Mouse (Mus musculus): ENCODE results near the gene Adam1a. TPM values are rescaled to one million over a fixed set of nuclear protein-coding genes. Genes with fewer than 3 reads are reported as not detected.
"Not testable (repeated sequence)": the region's sequence is repeated elsewhere in the genome, so short reads cannot be mapped to it uniquely, and the experiment has no call there.

Gene Adam1a
- polyA plus RNA-seq, 1 experiment from 2014 or later: 1.0 TPM

DNA sequence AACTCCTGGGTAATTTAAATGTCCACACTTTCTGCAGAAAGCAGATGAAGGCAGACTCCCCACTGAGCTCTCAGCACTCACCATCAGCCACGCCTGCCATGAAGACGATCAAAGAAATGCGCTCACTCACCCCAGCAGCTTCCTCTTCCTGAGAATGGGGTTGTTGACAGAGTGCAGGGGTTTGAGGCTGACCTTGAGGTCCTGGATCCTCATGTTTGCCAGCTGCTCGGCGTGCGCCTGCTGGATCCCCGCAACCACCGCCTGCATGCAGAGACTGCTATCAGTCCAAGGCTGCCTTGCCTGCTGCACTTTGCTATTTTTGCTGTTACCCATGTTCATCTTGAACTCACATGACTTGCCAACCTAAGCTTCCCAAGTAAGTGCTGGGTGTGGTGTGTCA lies 18.3 kb downstream of the Adam1a start:
- Histone ChIP-seq H3K27me3 (ENCODE audit: control insufficient read depth, insufficient read depth, low read length) (no peaks in the 10 kb centered on the region), H3K9me3 (replicated peaks; ENCODE audit: control insufficient read depth, low read length) (no peaks in the 10 kb centered on the region), H3K4me2 (no peak overlapping the region), H3K4me1 (ENCODE audit: control insufficient read depth, insufficient read depth, low read length) (no peaks in the 10 kb centered on the region), H3K36me3 (ENCODE audit: control insufficient read depth, insufficient read depth, low read length) (peaks cover 50% of the 10 kb centered on the region), H3K27ac (ENCODE audit: low read depth, low read length) (no peak overlapping the region), H3K9ac (ENCODE audit: low read depth, low read length) (no peak overlapping the region), H3K4me3 (ENCODE audit: low read depth, low read length) (no peak overlapping the region)
- 74% methylated on average over 8 of the region's 8 CpGs for WGBS (ENCODE audit: insufficient replicate concordance)
- no peak for ATAC-seq (replicated peaks; ENCODE audit: insufficient number of reproducible peaks, low FRiP score, low TSS enrichment)

DNA sequence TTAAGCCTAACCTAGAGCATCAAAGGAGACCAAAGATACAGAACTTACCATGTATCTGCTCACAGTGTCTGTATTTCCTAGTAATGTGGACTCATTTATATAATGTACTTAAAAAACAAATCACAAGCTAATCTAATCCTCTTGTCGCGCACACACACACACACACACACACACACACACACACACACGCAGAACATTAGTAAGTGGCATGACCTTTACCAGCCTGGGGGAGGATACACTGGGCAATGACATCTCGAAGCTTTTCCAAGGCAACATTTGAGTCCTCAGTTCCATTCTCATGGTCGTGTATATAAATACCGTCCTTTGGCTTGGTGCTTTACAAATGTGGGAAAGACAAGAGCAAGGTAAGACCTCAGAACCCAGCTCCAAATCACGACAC lies 18.8 kb downstream of the Adam1a start:
- no peaks in the 10 kb centered on the region for H3K4me1 ChIP-seq (ENCODE audit: control insufficient read depth, insufficient read depth, low read length)
- no peaks in the 10 kb centered on the region for H3K9me3 ChIP-seq (replicated peaks; ENCODE audit: control insufficient read depth, low read length)
- no peak overlapping the region for H3K4me2 ChIP-seq
- no peak overlapping the region for H3K9ac ChIP-seq (ENCODE audit: low read depth, low read length)
- no peak for ATAC-seq (replicated peaks; ENCODE audit: insufficient number of reproducible peaks, low FRiP score, low TSS enrichment)
- no peaks in the 10 kb centered on the region for H3K27me3 ChIP-seq (ENCODE audit: control insufficient read depth, insufficient read depth, low read length)
- 87% methylated on average over 7 of the region's 7 CpGs for WGBS (ENCODE audit: insufficient replicate concordance)
- no peak overlapping the region for H3K27ac ChIP-seq (ENCODE audit: low read depth, low read length)
- peaks cover 51% of the 10 kb centered on the region for H3K36me3 ChIP-seq (ENCODE audit: control insufficient read depth, insufficient read depth, low read length)
- no peak overlapping the region for H3K4me3 ChIP-seq (ENCODE audit: low read depth, low read length)

DNA sequence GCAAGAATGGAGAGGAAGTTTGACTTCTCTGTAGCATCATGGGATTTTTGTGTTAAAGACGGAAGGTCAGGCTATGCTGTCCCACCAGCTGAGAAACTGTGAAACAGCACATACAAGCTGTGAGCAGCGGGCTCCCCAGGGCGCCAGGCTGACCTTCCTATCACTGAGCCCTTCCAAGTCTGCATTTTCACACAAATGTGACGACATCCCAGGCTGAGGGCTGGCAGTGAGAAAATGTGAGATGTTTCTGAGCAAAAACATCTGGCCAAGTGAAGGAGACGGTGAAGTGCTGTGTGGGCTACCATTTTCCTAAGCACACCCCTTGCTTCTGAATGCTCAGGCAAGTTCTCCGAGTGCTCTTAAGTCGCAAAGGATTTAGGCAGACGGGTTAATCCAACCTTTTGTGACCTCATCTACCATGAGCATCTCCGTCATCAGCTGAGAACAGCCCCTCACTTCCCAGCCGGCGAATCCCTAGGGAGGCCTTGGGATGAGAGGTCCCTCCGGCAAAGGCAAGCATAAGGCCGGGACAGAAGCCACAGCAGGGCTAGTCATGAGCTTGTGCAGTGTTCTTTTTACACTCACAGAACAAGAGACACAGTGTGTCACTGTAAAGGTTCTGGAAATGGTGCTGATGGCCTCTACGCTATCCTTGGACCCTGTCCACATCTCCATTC lies 19.4 kb downstream of the Adam1a start:
- no peak overlapping the region for H3K4me3 ChIP-seq (ENCODE audit: low read depth, low read length)
- ATAC-seq (replicated peaks; ENCODE audit: insufficient number of reproducible peaks, low FRiP score, low TSS enrichment): no peak
- H3K36me3 ChIP-seq (ENCODE audit: control insufficient read depth, insufficient read depth, low read length): peaks cover 50% of the 10 kb centered on the region
- H3K9me3 ChIP-seq (replicated peaks; ENCODE audit: control insufficient read depth, low read length): no peaks in the 10 kb centered on the region
- no peak overlapping the region for H3K9ac ChIP-seq (ENCODE audit: low read depth, low read length)
- WGBS (ENCODE audit: insufficient replicate concordance): 73% methylated on average over 14 of the region's 14 CpGs
- H3K4me2 ChIP-seq: no peak overlapping the region
- no peak overlapping the region for H3K27ac ChIP-seq (ENCODE audit: low read depth, low read length)
- H3K4me1 ChIP-seq (ENCODE audit: control insufficient read depth, insufficient read depth, low read length): no peaks in the 10 kb centered on the region
- H3K27me3 ChIP-seq (ENCODE audit: control insufficient read depth, insufficient read depth, low read length): no peaks in the 10 kb centered on the region

- not testable (repeated sequence) for H3K27me3 ChIP-seq (ENCODE audit: control insufficient read depth, insufficient read depth, low read length); H3K4me2 ChIP-seq; H3K4me1 ChIP-seq (ENCODE audit: control insufficient read depth, insufficient read depth, low read length); ATAC-seq (replicated peaks; ENCODE audit: insufficient number of reproducible peaks, low FRiP score, low TSS enrichment); H3K27ac ChIP-seq (ENCODE audit: low read depth, low read length); H3K9ac ChIP-seq (ENCODE audit: low read depth, low read length); H3K4me3 ChIP-seq (ENCODE audit: low read depth, low read length); H3K9me3 ChIP-seq (replicated peaks; ENCODE audit: control insufficient read depth, low read length)
- peaks cover 18% of the 10 kb centered on the region for H3K36me3 ChIP-seq (ENCODE audit: control insufficient read depth, insufficient read depth, low read length)
- 84% methylated on average over 11 of the region's 17 CpGs for WGBS (ENCODE audit: insufficient replicate concordance)
Observed at GRCm38 (mm10) chr5:121519758-121520157, 25.5 kb downstream of the Adam1a start.

GRCm38 (mm10) chr5:121518983-121519382 lies 26.3 kb downstream of the Adam1a start:
- Histone ChIP-seq H3K9ac (ENCODE audit: low read depth, low read length) (no peak overlapping the region), H3K27me3 (ENCODE audit: control insufficient read depth, insufficient read depth, low read length) (no peaks in the 10 kb centered on the region), H3K9me3 (replicated peaks; ENCODE audit: control insufficient read depth, low read length) (no peaks in the 10 kb centered on the region), H3K27ac (ENCODE audit: low read depth, low read length) (no peak overlapping the region), H3K4me2 (no peak overlapping the region), H3K4me3 (ENCODE audit: low read depth, low read length) (no peak overlapping the region), H3K4me1 (ENCODE audit: control insufficient read depth, insufficient read depth, low read length) (no peaks in the 10 kb centered on the region), H3K36me3 (ENCODE audit: control insufficient read depth, insufficient read depth, low read length) (peaks cover 11% of the 10 kb centered on the region)
- 88% methylated on average over 9 of the region's 9 CpGs for WGBS (ENCODE audit: insufficient replicate concordance)
- no peak for ATAC-seq (replicated peaks; ENCODE audit: insufficient number of reproducible peaks, low FRiP score, low TSS enrichment)

DNA sequence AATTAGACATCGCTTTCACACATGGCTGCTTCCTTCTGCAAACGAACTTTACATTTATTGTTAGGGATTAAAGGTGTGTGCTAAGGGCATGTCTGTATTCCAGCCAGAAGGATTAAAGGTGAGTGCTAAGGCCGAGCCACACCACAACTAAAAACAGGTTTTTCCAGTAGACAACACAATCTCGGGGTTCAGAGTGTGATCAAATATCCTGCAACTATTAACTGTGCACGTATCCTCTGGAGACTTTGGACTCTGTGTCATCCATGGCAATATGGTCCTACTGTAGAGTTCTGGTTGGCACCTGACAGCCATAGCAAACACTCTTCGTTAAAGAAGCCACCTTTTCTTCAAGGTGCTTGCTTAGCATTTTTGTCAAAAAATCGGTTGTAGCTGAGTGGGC lies 35.3 kb downstream of the Adam1a start:
- Histone ChIP-seq H3K27me3 (ENCODE audit: control insufficient read depth, insufficient read depth, low read length) (no peaks in the 10 kb centered on the region), H3K9ac (ENCODE audit: low read depth, low read length) (no peak overlapping the region), H3K27ac (ENCODE audit: low read depth, low read length) (no peak overlapping the region), H3K4me3 (ENCODE audit: low read depth, low read length) (no peak overlapping the region), H3K9me3 (replicated peaks; ENCODE audit: control insufficient read depth, low read length) (no peaks in the 10 kb centered on the region), H3K4me1 (ENCODE audit: control insufficient read depth, insufficient read depth, low read length) (no peaks in the 10 kb centered on the region), H3K4me2 (no peak overlapping the region), H3K36me3 (ENCODE audit: control insufficient read depth, insufficient read depth, low read length) (no peaks in the 10 kb centered on the region)
- ATAC-seq (replicated peaks; ENCODE audit: insufficient number of reproducible peaks, low FRiP score, low TSS enrichment): no peak
- 76% methylated on average over 7 of the region's 7 CpGs for WGBS (ENCODE audit: insufficient replicate concordance)

- H3K4me3 ChIP-seq (ENCODE audit: low read depth, low read length): no peak overlapping the region
- H3K27me3 ChIP-seq (ENCODE audit: control insufficient read depth, insufficient read depth, low read length): no peaks in the 10 kb centered on the region
- no peaks in the 10 kb centered on the region for H3K36me3 ChIP-seq (ENCODE audit: control insufficient read depth, insufficient read depth, low read length)
- ATAC-seq (replicated peaks; ENCODE audit: insufficient number of reproducible peaks, low FRiP score, low TSS enrichment): no peak
- no peak overlapping the region for H3K4me2 ChIP-seq
- H3K9ac ChIP-seq (ENCODE audit: low read depth, low read length): no peak overlapping the region
- 87% methylated on average over 1 of the region's 1 CpGs for WGBS (ENCODE audit: insufficient replicate concordance)
- no peaks in the 10 kb centered on the region for H3K4me1 ChIP-seq (ENCODE audit: control insufficient read depth, insufficient read depth, low read length)
- no peaks in the 10 kb centered on the region for H3K9me3 ChIP-seq (replicated peaks; ENCODE audit: control insufficient read depth, low read length)
- no peak overlapping the region for H3K27ac ChIP-seq (ENCODE audit: low read depth, low read length)
Observed at GRCm38 (mm10) chr5:121506846-121507245, 38.4 kb downstream of the Adam1a start.

DNA sequence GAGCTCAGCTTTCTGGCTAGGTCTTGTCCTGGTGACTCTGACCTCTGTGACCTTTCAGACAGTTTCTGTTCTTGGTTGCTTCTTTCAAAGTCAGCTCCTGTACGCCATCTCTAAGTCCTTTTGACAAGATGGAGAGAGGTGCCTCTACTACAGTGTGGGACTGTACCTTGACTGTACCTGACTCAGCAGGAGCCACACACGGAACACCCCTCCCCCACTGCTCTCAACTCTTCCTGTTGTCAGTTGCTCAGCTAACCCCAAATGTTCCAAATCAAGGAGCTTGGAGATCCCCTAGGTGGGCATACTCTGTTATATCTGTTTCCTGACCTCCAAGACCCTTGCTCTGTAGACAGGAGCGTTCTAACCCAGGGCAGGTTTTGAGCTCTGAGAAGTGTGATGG lies 42.1 kb downstream of the Adam1a start, which contains the start of gene Adam1b:
Gene Adam1b (minus strand): TSS at position 205 of the 400 bp plus-strand sequence.
- Histone ChIP-seq H3K9ac (ENCODE audit: low read depth, low read length) (no peak within 1 kb of the TSS), H3K4me1 (ENCODE audit: control insufficient read depth, insufficient read depth, low read length) (no peaks in the 10 kb centered on the region), H3K4me3 (ENCODE audit: low read depth, low read length) (no peak within 1 kb of the TSS), H3K27me3 (ENCODE audit: control insufficient read depth, insufficient read depth, low read length) (no peaks in the 10 kb centered on the region), H3K4me2 (no peak within 1 kb of the TSS), H3K9me3 (replicated peaks; ENCODE audit: control insufficient read depth, low read length) (no peaks in the 10 kb centered on the region), H3K27ac (ENCODE audit: low read depth, low read length) (no peak within 1 kb of the TSS), H3K36me3 (ENCODE audit: control insufficient read depth, insufficient read depth, low read length) (no peaks in the 10 kb centered on the region)
- ATAC-seq (replicated peaks; ENCODE audit: insufficient number of reproducible peaks, low FRiP score, low TSS enrichment): no peak
- 78% methylated on average over 3 of the region's 3 CpGs for WGBS (ENCODE audit: insufficient replicate concordance)

GRCm38 (mm10) chr5:121501424-121501996 lies 43.8 kb downstream of the Adam1a start:
- not testable (repeated sequence) for H3K4me3 ChIP-seq (ENCODE audit: low read depth, low read length); ATAC-seq (replicated peaks; ENCODE audit: insufficient number of reproducible peaks, low FRiP score, low TSS enrichment)
- WGBS (ENCODE audit: insufficient replicate concordance): 67% methylated on average over 10 of the region's 17 CpGs

More at GRCm38 (mm10) chr5:121501424-121501996, 43.8 kb downstream of the Adam1a start:
- H3K4me2 ChIP-seq; H3K27ac ChIP-seq (ENCODE audit: low read depth, low read length); H3K27me3 ChIP-seq (ENCODE audit: control insufficient read depth, insufficient read depth, low read length); H3K4me1 ChIP-seq (ENCODE audit: control insufficient read depth, insufficient read depth, low read length); H3K9me3 ChIP-seq (replicated peaks; ENCODE audit: control insufficient read depth, low read length); H3K36me3 ChIP-seq (ENCODE audit: control insufficient read depth, insufficient read depth, low read length); H3K9ac ChIP-seq (ENCODE audit: low read depth, low read length): not testable (repeated sequence)

All from heart, embryonic 11.5 days (tissue).